Mouse (Mus musculus) adrenal gland, postnatal 4 days (tissue): Measurements from ENCODE around the gene Ren1. TPM values are rescaled to one million over a fixed set of nuclear protein-coding genes. Genes with fewer than 3 reads are reported as not detected.

Experiments used
- DNase-seq, 2 experiments: peaks; one replicate each; pipeline ENCODE4 v3.0.0; 2021 to 2022; ENCODE audit warnings: low spot score in 2 of 2, mixed read lengths in 2 of 2
- total RNA-seq, 2 experiments: library from RNA; stranded (reverse); gene quantifications; 2 replicates each; pipeline ENCODE4 v1.2.3; 2021

Ren1 gene
- total RNA-seq, 2 experiments from 2014 or later = 2.0 to 17.3 TPM

- no peak for DNase-seq
Measured at GRCm38 (mm10) chr1:133408321-133408720, 58.0 kb downstream of the Ren1 start.

- DNase-seq = no peak
Measured at GRCm38 (mm10) chr1:133408880-133409516, 58.7 kb downstream of the Ren1 start.

- no peak for DNase-seq
Measured at GRCm38 (mm10) chr1:133409786-133410185, 59.5 kb downstream of the Ren1 start.

Other genes starting within 250 kb of the Ren1 start
- 10 to 100 TPM; 71.6 to 75.0 TPM for gene Ppp1r15b, start 219.4 kb upstream of the Ren1 start, total RNA-seq
- gene Plekha6, start 186.3 kb upstream of the Ren1 start, total RNA-seq = 10 to 100 TPM; 22.2 to 32.7 TPM
- gene Golt1a, start 40.7 kb upstream of the Ren1 start, total RNA-seq = 1 to 10 TPM in 1 of 2 experiments, under 1 TPM in 1; 0.76 to 2.0 TPM
- gene Kiss1, start 28.6 kb upstream of the Ren1 start, total RNA-seq = not detected
- gene Etnk2, start 13.1 kb downstream of the Ren1 start, total RNA-seq = 10 to 100 TPM in 1 of 2 experiments, 1 to 10 TPM in 1; 8.1 to 12.1 TPM
- gene Sox13, start 73.9 kb downstream of the Ren1 start, total RNA-seq = 10 to 100 TPM; 26.0 to 35.2 TPM